Mouse (Mus musculus): Measurements from ENCODE around the gene Spag9.

GRCm38 (mm10) chr11:94161867-94162581 lies 166.1 kb downstream of the Spag9 start:
- TF ChIP-seq TAL1 (IDR thresholded peaks at IDR 0.05; ENCODE audit: low read length): no peak
- TF ChIP-seq GATA1 (IDR thresholded peaks at IDR 0.05; ENCODE audit: low read length): no peak

Data from erythroblast, embryonic 14.5 days (primary cell).